Mouse (Mus musculus): ENCODE measurements at regions not wholly inside any gene's neighbourhood (a gene's known extent, or its start where the extent isn't known, plus 50 kb on each side); places are given as distances from the start of the nearest gene placed in this dataset.
"Not testable (repeated sequence)": the region's sequence is repeated elsewhere in the genome, so short reads cannot be mapped to it uniquely, and the experiment has no call there.

GRCm38 (mm10) chrX:131383501-131383900, 1634.0 kb downstream of the Diaph2 start:
- DNase-seq = no peak

DNA sequence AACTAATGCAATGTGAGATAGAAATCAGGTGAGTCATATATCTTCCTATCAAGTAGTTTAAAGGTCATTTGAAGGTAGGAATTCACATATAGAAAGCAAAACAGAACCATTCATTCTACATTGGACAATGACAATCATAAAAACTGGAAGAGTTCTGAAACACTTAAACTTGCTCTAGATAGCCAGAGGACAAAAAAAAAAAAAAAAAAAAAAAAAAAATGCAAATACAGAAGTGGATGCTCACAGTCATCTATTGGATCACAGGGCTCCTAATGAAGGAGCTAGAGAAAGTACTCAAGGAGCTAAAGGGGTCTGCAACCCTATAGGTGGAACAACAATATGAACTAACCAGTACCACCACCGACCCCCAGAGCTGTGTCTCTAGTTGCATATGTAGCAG, 1652.6 kb downstream of the Diaph2 start:
- DNase-seq = no peak

DNA sequence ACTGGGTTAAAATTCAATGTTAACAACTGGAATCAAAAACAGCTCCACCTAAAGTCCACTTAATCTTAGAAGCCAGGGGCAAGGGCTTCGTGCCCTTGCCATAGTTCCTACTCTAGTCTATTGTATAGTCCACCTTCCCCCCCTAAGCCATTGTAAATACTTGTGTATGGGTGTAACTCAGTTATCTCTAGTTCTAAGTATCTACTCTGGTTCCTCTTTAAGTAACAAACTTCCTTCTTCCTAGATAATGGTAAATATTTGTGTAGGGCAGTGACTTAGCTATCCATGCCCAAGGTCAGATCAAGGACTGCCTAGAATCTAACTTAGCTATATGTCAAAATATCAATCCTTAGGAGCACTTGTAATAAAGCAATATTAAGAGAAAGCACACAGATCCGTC, 1653.3 kb downstream of the Diaph2 start:
- not testable (repeated sequence) for DNase-seq

DNA sequence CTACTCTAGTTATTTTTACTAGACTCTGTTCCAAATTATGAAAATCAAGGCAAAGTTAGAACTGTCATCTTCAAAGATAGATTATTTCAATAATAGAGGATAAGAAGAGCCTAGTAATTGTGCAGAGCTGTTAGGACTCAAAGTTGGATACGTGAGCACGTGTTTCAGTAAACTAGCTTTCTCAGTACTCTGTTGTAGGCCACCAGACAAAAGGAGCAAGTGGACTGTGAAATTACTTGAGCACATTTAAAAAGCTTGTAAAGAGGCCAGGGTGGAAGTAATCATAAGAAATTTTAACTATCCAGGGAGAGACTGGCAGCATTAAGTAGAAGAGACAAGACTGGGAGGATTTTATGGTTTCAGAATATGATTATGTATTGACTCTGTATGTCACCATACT, 1657.1 kb downstream of the Diaph2 start:
- DNase-seq = peak; percentile 48

DNA sequence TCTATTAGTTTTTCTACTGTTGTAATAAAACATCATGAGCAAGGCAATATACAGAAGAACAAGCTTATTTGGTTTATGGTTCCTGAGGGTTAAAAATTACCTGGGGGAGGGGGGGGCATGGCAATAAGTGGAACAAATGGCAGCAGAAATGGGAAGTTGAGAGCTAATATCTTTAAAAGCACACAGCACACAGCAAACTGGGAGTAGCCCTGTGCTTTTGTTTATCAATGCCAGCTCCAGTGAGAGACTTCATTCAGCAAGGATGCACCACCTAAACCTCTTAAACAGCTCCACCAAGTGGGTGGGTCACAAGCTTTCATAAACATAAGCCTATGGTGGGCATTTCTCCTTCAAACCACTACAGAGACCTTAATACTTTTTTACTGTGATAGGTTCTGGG, 1661.0 kb downstream of the Diaph2 start:
- no peak for DNase-seq

- DNase-seq = no peak
These were observed 1672.6 kb downstream of the Diaph2 start for GRCm38 (mm10) chrX:131422178-131422577.

DNA sequence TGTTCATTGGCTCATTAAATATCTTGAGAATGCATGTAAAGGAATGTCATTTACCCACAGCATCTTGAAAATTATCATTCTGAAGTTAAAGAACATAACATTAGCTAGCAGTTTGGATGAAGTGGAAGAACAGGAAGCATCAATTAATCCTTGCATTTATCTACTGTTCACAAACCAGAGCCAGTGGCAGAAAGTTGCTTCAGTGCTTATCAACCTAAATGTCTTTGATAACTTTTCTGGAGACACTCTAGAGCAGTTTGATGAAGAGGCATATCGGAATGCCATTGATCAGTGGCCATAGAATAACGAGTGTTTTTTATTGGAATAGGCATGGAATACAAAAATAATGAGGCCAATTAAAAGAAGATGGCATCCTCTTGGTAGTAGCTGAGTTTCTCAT, 1673.3 kb downstream of the Diaph2 start:
- DNase-seq = no peak

- DNase-seq = no peak
These were observed 1684.6 kb downstream of the Diaph2 start for GRCm38 (mm10) chrX:131434155-131434554.

- DNase-seq = no peak
These were observed 1703.3 kb downstream of the Diaph2 start for GRCm38 (mm10) chrX:131452866-131453265.

- DNase-seq = no peak
These were observed 1711.1 kb downstream of the Diaph2 start for GRCm38 (mm10) chrX:131460631-131461030.

GRCm38 (mm10) chrX:131489314-131489713, 1739.8 kb downstream of the Diaph2 start:
- no peak for DNase-seq

DNA sequence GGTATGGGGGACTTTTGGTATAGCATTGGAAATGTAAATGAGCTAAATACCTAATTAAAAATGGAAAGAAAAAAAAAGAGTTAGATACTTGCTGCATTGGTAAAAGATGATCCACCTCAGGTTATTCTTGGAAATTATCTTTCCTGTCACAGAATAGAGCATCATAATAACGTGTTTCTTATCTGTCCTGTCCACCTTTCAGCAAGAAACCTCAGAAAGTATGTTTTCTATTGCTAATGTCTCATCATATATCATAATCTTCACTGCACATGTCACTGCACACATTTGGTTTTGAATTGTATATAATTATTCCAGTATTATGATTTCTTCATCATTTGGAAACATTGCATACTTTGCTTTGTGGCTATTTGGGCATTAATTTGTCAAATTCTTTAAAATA, 1751.9 kb downstream of the Diaph2 start:
- DNase-seq = no peak

DNA sequence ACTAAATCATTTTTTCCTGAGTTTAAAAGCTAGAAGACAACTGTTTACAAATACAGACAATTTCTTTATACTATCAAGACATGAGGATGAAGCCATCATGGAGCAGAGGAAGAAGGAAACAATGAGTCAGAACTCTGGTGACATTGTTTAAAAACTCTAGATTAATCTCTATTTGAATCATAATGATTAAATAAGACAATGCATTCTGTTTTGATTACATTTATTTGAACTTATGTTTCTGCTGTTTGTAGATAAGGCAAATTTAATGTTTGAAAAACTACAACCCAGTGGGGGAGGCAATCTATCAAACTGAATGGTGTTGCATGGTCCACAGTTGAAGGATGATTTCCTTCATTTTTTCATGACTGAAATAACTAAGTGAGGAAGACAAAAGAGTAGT, 1757.3 kb downstream of the Diaph2 start:
- DNase-seq = no peak
